Comparison of ENCODE assay signal across 7 mouse cellular contexts in the genomic region with DNA sequence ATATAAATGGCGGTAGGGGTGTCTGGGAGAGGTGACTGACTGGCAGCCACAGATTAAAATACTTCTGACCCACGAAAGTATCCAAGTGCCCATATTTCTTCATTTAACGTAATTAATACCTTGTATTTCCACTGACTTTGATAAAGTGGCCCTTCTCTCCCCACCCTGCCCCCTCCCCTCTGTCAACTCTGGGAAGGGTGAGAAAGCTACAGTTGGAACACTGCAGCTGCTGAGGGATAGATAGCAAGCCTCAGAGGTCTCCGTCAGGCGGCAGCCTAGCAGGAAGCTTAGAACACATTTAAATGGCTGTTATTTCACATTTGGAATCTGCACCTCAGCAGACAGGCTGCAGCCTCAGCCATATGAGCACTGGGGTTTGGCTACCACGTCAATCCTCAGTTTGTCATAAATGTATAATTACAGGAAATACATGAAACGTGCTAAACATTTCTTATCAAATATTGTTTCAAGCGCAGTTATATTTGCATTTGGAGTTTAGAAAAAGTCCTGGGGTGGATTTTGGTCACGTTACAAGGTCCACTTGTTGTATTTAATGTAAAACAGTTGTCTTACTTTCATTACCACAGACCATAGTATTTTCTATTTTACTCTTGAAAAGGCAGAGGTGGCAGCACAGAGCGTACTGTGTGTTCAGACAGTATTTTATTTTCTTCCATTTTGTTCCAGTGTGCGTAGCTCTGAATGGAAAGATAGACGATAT.
DNase-seq lines count a peak whose midpoint lies in the region; ATAC-seq and TF ChIP-seq lines count a peak whose summit lies in the region.

No protein-coding gene starts in this region.

- H3K27ac ChIP-seq in kidney, postnatal 0 days: peak overlapping the region; percentile 50
- H3K27ac ChIP-seq in embryonic facial prominence, embryonic 10.5 days (replicated peaks): peak overlapping the region; percentile 63
- H3K27ac ChIP-seq in heart, embryonic 16.5 days (ENCODE audit: low read length): peak overlapping the region; percentile 54
- peak overlapping the region; percentile 51 for H3K27ac ChIP-seq in liver, embryonic 14.5 days

- peak; percentile 55 for DNase-seq in kidney, postnatal 0 days (ENCODE audit: low spot score)
- DNase-seq in kidney, postnatal 25 days: no peak
- no peak for DNase-seq in embryonic facial prominence, embryonic 10.5 days (ENCODE audit: low spot score)
- DNase-seq in liver, embryonic 14.5 days (ENCODE audit: low read depth in 3 of 3, low spot score in 3 of 3): peak; percentile 31 to 41 (median 36)
- no peak for DNase-seq in ovary, postnatal 14 days (ENCODE audit: low spot score)
- no peak for DNase-seq in thymus, postnatal 0 days (ENCODE audit: low spot score)

- no peak overlapping the region for H3K4me2 ChIP-seq in kidney, postnatal 0 days (ENCODE audit: low read length)
- H3K4me2 ChIP-seq in heart, embryonic 16.5 days (ENCODE audit: low read depth, low read length): peak overlapping the region; percentile 29
- H3K4me2 ChIP-seq in liver, embryonic 14.5 days (ENCODE audit: low read depth): peak overlapping the region; percentile 32

- TF ChIP-seq CTCF in kidney, postnatal 0 days (IDR thresholded peaks at IDR 0.05; ENCODE audit: low read depth): no peak
- TF ChIP-seq CTCF in liver, embryonic 14.5 days (IDR thresholded peaks at IDR 0.05; ENCODE audit: low read depth): no peak

- no peaks in the 10 kb centered on the region for H3K36me3 ChIP-seq in kidney, postnatal 0 days (ENCODE audit: insufficient read depth, low read length)
- H3K36me3 ChIP-seq in embryonic facial prominence, embryonic 10.5 days (replicated peaks): no peaks in the 10 kb centered on the region
- H3K36me3 ChIP-seq in heart, embryonic 16.5 days (ENCODE audit: control insufficient read depth, insufficient read depth): no peaks in the 10 kb centered on the region
- no peaks in the 10 kb centered on the region for H3K36me3 ChIP-seq in liver, embryonic 14.5 days (replicated peaks; ENCODE audit: control insufficient read depth, insufficient read depth, low read depth)

- ATAC-seq in kidney, postnatal 0 days (replicated peaks; ENCODE audit: low FRiP score, low read depth): no peak
- ATAC-seq in heart, embryonic 16.5 days (replicated peaks; ENCODE audit: extremely low read depth, insufficient read depth, low FRiP score): no peak; the same call in 1 of the 2 replicates
- peak; percentile 84 for ATAC-seq in liver, embryonic 14.5 days (ENCODE audit: insufficient read depth)

- WGBS in kidney, postnatal 0 days: 46% methylated on average over 12 of the region's 12 CpGs
- 70% methylated on average over 12 of the region's 12 CpGs for WGBS in embryonic facial prominence, embryonic 10.5 days
- 37% methylated on average over 12 of the region's 12 CpGs for WGBS in heart, embryonic 16.5 days
- whole genome bisulfite sequencing in liver, embryonic 14.5 days (ENCODE audit: insufficient replicate concordance): 20% methylated on average over 12 of the region's 12 CpGs

- H3K4me1 ChIP-seq in kidney, postnatal 0 days (replicated peaks; ENCODE audit: insufficient read depth, low read length): peaks cover 11% of the 10 kb centered on the region
- H3K4me1 ChIP-seq in embryonic facial prominence, embryonic 10.5 days: peaks cover 70% of the 10 kb centered on the region
- peaks cover 11% of the 10 kb centered on the region for H3K4me1 ChIP-seq in heart, embryonic 16.5 days (ENCODE audit: control insufficient read depth, insufficient read depth, low read length)
- peaks cover 14 to 30% of the 10 kb centered on the region in 2 experiments for H3K4me1 ChIP-seq in liver, embryonic 14.5 days (replicated peaks; ENCODE audit: control insufficient read depth in 2 of 2, insufficient read depth in 2 of 2, low read length in 1 of 2)

- no peak overlapping the region for H3K4me3 ChIP-seq in kidney, postnatal 0 days (replicated peaks; ENCODE audit: low read depth, low read length)
- H3K4me3 ChIP-seq in embryonic facial prominence, embryonic 10.5 days: no peak overlapping the region
- H3K4me3 ChIP-seq in heart, embryonic 16.5 days (ENCODE audit: low read length): no peak overlapping the region
- peak overlapping the region in 1 of 2 experiments; percentile 1; a peak in 2 of 4 replicates for H3K4me3 ChIP-seq in liver, embryonic 14.5 days (ENCODE audit: insufficient read depth in 1 of 2, low read depth in 2 of 2, low read length in 2 of 2)

- H3K27me3 ChIP-seq in kidney, postnatal 0 days (ENCODE audit: insufficient read depth, low read length): peaks cover 3% of the 10 kb centered on the region; the same call in 1 of the 2 replicates
- H3K27me3 ChIP-seq in embryonic facial prominence, embryonic 10.5 days (replicated peaks; ENCODE audit: low read depth, poor library complexity, severe bottlenecking): no peaks in the 10 kb centered on the region; the same call in 1 of the 2 replicates
- no peaks in the 10 kb centered on the region for H3K27me3 ChIP-seq in heart, embryonic 16.5 days (ENCODE audit: control insufficient read depth, insufficient read depth, low read length)
- no peaks in the 10 kb centered on the region for H3K27me3 ChIP-seq in liver, embryonic 14.5 days (ENCODE audit: control insufficient read depth, insufficient read depth, low read length)

- no peak overlapping the region for H3K9ac ChIP-seq in kidney, postnatal 0 days (ENCODE audit: low read depth, low read length)
- peak overlapping the region; percentile 30; the same call in 1 of the 2 replicates for H3K9ac ChIP-seq in heart, embryonic 16.5 days (ENCODE audit: low read length)
- H3K9ac ChIP-seq in liver, embryonic 14.5 days (replicated peaks): peak overlapping the region; percentile 41; the same call in 1 of the 2 replicates

- no peaks in the 10 kb centered on the region for H3K9me3 ChIP-seq in kidney, postnatal 0 days (replicated peaks; ENCODE audit: low read length)
- no peaks in the 10 kb centered on the region for H3K9me3 ChIP-seq in embryonic facial prominence, embryonic 10.5 days
- no peaks in the 10 kb centered on the region for H3K9me3 ChIP-seq in heart, embryonic 16.5 days (replicated peaks; ENCODE audit: control insufficient read depth, low read length)
- H3K9me3 ChIP-seq in liver, embryonic 14.5 days (ENCODE audit: control insufficient read depth, low read length): no peaks in the 10 kb centered on the region

- peak; percentile 80 for TF ChIP-seq EP300 in liver, embryonic 14.5 days (IDR thresholded peaks at IDR 0.05; ENCODE audit: low read depth)

Comparison
In these comparisons a context has a peak if more than half of its experiments do, and no peak if none do; other contexts are left out.
1. DNase-seq: peak in kidney, postnatal 0 days (single experiment) and liver, embryonic 14.5 days (3 of 3); none in kidney, postnatal 25 days (0 of 2), embryonic facial prominence, embryonic 10.5 days (single experiment), ovary, postnatal 14 days (single experiment) and thymus, postnatal 0 days (single experiment).
2. Peak in every context shown above with its lines, with median percentiles within 50 percentile points of each other: H3K27ac ChIP-seq.